Mouse (Mus musculus) frontal cortex, postnatal 36 days (tissue): ENCODE results near the gene Rhov.

Experiments used
- DNase-seq, 2 experiments: peaks; one replicate each; pipeline ENCODE4 v3.0.0; 2022; ENCODE audit warnings: low spot score in 2 of 2

The Rhov gene

DNA sequence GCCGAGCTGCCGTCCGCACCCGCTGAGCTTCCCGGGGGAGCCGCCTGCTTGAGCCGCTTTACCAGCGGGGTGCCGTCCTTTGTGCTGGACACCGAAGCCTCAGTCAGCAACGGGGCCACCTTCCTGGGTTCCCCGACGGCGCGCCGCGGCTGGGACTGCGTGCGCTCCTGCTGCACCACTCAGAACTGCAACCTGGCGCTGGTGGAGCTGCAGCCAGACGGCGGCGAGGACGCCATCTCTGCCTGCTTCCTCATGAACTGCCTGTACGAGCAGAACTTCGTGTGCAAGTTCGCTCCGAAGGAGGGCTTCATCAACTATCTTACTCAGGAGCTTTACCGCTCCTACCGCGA is 33.2 kb downstream of the Rhov start:
- no peak for DNase-seq

DNA sequence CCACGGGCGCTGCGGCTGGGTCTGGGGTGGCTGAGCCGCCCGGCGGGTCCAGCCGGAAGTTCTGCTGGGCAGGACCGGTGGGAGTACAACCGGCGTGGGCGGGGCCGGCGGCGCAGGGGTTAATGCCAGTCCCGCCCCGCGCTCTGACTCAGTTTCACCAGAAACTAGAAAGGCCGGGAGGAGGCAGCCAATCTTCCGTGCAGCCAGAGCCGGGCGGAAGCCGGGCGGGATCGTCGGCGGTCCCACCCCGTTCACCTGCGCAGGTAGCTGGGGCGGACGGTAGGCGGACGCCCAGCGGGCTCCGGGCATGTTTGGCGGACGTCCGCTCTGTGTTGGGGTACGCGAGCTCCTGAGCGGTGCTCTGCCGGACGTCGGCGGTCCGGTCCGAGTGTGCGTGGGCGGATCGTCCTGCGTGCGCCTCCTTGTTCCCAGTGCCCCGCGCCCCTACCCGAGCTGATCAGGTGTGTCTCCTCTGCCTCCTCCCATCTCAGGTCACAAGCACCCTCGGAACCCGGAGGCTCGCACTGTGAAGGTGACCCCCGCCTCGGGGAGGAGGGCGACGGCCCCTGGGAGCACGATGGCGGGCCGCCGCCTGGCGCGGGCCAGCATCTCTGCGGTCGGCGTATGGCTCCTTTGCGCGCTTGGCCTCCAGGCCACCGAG is 33.7 kb downstream of the Rhov start, which contains the start of gene Spint1:
Gene Spint1, plus strand, starts transcription at position 153 of the 661 bp plus-strand sequence.
- no peak for DNase-seq

DNA sequence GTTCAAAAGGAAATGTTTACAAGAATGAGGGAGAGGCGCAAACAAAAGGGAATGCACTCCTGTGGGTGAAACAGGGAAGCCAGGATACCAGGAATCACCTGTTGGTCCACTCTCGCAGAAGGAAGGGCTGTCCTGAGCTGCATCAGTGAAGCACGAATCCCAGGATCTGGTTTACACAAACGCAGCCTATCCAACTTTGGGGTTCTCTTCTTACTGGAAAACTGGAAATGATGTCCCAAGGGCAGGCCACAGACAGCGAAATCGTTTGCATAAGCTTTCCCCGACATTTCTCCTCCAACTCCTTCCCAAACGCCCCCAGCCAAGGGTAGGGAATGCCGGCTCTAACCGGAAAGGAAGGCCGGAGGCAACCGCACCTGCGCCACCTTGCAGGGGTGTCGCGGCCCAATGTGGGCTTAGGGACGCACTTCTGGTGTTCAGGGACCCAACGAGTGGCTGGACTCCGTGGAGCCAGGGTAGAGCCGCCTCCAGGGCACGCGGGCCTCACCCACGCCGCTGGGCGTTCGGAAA is 34.3 kb downstream of the Rhov start:
- DNase-seq: no peak

DNA sequence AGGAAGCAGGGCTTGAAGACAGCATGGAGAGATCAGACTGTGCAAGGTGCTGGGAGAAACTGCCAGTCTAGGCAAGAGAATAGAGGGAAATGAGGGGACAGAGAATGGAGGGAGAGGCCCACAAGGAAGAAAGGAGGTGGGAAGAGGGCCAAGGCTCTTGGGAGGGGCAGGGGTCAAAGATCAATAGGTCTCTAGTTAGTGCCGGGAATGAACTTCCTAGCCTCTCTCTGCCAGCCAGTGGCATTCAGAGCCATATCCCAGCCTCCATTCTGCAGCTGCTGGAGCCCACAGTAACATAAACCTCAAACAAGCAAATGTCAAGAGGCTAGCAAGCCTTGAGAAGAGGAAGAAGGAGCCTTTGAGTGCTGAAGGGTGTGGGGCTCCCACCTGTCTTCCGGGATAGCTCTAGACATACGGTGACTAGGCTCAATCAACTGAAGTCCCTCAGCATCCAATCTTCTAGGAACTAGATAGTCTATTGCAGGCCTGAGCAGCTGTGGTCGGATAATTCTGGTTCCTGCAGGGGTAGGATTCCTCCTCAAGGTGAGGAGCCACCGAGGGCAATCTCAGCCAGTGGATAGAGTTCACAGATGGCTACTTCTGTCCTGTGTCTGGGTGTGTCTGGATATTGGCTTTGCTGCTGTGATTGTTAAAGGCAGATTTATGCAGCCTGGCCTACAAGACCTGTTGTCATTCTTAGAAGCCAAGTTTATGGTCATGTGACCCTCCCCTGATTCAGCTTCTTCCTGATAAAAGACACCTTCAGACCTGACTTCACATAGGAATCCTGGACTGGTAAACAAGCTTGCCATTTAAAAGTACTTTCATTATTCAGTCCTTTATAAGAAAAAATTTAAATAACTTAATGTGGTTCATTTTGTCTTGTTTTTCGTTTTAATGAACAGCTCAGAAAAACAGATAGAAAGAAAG is 41.0 kb downstream of the Rhov start, which contains the start of gene Ppp1r14d:
Gene Ppp1r14d, minus strand, starts transcription at position 132 of the 930 bp plus-strand sequence.
- no peak for DNase-seq
